Mouse (Mus musculus) liver, adult 10 weeks (tissue): ENCODE data around the gene Lbh. TPM values are rescaled to one million over a fixed set of nuclear protein-coding genes. Genes with fewer than 3 reads are reported as not detected.

ENCODE experiments used
- polyA plus RNA-seq: library from polyadenylated mRNA; stranded (reverse); fragments of 350-450 nt; fragmentation: Illumina TruSeq; extraction: RNeasy Lipid Tissue Mini Kit (QIAGEN cat#74804); gene quantifications from one replicate; pipeline ENCODE4 v1.2.3, GENCODE M21; 2014; ENCODE audit warnings: low read depth, low replicate concordance

Lbh gene
- polyA plus RNA-seq, result 3.6 TPM

GRCm38 (mm10) chr17:72918053-72918452 is at the start of gene Lbh:
Gene Lbh, plus strand, starts transcription at chr17:72918305.

Other genes with a start within 250 kb of the Lbh start
- 73.8 TPM for gene Ypel5, start 81.9 kb upstream of the Lbh start, polyA plus RNA-seq
- gene Lclat1, start 189.7 kb downstream of the Lbh start, polyA plus RNA-seq, result 37.6 TPM